Mouse (Mus musculus): ENCODE results near the gene Olfr704.
"Not testable (repeated sequence)": the region's sequence is repeated elsewhere in the genome, so short reads cannot be mapped to it uniquely, and the experiment has no call there.

Olfr704 gene

GRCm38 (mm10) chr7:106862885-106863284 lies at the start of gene Olfr704:
TSS of gene Olfr704 (plus strand) at chr7:106863185.
- no peak for DNase-seq

- DNase-seq: no peak
Observed at GRCm38 (mm10) chr7:106813829-106814228, 49.2 kb upstream of the Olfr704 start, which contains the start of gene Olfr701. TSS of gene Olfr701 (plus strand) at chr7:106814129.

- no peak for DNase-seq
Observed at GRCm38 (mm10) chr7:106815775-106816174, 47.2 kb upstream of the Olfr704 start.

- DNase-seq: no peak
Observed at GRCm38 (mm10) chr7:106818414-106818813, 44.6 kb upstream of the Olfr704 start.

- DNase-seq: no peak
Observed at GRCm38 (mm10) chr7:106833793-106834192, 29.2 kb upstream of the Olfr704 start, which contains the start of gene Olfr702. TSS of gene Olfr702 (minus strand) at chr7:106833893.

- no peak for DNase-seq
Observed at GRCm38 (mm10) chr7:106843060-106843459, 19.9 kb upstream of the Olfr704 start, which contains the start of gene Olfr703. TSS of gene Olfr703 (plus strand) at chr7:106843360.

GRCm38 (mm10) chr7:106876791-106877190 lies 13.8 kb downstream of the Olfr704 start, which contains the start of gene Olfr705:
TSS of gene Olfr705 (minus strand) at chr7:106876891.
- DNase-seq: no peak

GRCm38 (mm10) chr7:106888062-106888461 lies 25.1 kb downstream of the Olfr704 start, which contains the start of gene Olfr706:
TSS of gene Olfr706 (minus strand) at chr7:106888162.
- DNase-seq: no peak

GRCm38 (mm10) chr7:106901141-106901540 lies 38.2 kb downstream of the Olfr704 start, which contains the start of gene Olfr707:
TSS of gene Olfr707 (minus strand) at chr7:106901241.
- DNase-seq: not testable (repeated sequence)

- no peak for DNase-seq
Observed at GRCm38 (mm10) chr7:106907676-106908075, 44.7 kb downstream of the Olfr704 start, which contains the start of gene Olfr1532-ps1. TSS of gene Olfr1532-ps1 (plus strand) at chr7:106908001.

Measured in cerebellum, postnatal 14 days (tissue).